Mouse (Mus musculus) layer of hippocampus, adult 8-10 months (tissue): Measurements from ENCODE around the gene Sirpa. TPM values are rescaled to one million over a fixed set of nuclear protein-coding genes. Genes with fewer than 3 reads are reported as not detected.

Source experiments
- DNase-seq, 2 experiments: peaks; one replicate each; pipeline ENCODE4 v3.0.0; 2022; ENCODE audit warnings: low spot score in 2 of 2
- total RNA-seq, 4 experiments: library from RNA; stranded (reverse); gene quantifications; 2 replicates each; pipeline ENCODE4 v1.2.4; 2022

Gene Sirpa
- total RNA-seq, 4 experiments from 2014 or later = 317 to 358 (median 338) TPM

DNA sequence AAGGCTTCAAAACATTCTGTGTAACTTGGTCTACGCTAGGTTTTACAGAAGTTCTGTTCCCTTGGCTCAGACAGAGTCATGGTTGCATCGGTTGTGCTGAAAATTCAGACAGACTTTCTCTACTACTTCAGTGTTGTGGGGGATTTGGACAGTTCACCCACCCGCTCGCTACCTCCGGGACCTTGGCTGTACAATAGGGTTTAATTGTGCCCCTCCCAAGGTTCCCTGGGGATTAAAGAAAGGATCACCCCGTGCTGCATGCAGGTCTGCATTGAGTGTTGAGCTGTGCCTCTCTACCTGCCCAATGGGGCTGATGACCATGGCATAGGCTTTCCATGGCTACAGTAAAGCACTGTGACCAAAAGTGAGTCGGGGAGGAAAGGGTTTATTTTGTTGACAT is 39.7 kb downstream of the Sirpa start:
- DNase-seq = no peak

DNA sequence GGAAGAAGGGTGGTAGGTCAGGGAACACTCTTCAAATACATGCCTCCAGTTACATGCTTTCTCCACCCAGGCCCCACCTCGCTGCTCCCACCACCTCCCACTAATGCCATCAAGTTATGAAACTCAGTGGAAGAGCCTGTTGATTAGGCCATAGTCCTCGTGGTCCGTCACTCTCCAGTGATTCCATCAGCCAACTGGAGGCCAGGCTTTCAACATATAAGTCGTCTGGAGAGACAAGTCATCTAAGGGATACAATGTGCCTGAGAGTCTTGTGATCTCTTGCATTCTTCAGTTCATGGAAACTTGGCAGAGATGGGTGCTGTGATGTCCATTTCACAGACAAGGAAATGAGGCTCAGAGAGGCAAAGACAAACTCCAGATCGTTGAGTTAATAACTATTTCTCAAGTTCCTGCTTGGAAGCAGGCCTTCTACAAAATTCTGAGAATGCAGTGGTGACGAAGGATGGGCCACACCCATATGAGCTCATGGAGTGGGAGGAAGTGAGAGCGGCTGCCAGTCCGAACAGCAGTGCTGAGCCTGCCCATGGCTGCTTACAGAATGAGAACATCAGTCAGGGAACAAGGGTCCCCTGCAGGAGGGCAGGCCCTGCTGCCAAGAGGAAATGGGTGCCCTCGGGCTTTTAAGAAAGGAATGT is 40.6 kb downstream of the Sirpa start:
- peak; percentile 52 to 61 for DNase-seq

DNA sequence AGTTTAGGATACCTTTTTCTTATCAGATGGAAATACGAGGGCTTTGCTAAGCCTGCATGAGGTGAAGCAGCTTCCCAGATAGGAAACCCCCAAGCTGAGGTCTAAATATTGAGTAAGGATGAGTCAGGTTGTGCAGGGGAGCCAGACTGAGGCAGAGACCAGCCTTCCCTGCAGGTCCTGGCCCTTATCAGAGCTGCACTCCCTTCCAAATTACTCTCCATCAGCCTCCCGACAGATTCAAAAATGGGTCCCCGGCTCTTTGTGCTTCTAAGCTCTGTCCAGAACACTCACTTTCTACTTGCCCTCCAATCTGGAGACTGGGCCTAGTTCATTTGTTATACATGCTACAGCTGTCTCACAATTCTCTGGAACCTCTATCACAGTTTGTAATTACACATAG is 41.3 kb downstream of the Sirpa start:
- peak in 1 of 2 experiments; percentile 2 for DNase-seq

DNA sequence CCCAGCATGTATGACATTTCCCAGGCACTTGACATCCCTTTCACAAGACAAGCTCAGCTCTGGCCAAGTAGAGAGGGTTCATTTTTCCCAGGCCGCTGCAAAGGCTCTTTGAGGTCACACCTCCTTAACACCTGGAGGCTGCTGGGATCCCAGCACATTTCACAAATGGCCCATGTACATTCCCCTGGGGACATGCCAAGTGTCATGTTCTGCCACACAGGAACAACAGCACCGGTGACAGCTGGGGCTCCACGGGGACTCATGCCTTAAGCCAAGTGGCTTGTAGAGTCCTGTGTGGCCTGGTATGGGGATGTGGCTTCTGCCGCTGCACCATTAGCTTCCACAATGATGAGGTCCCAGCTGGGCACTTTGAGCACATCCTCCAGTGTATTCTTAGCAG is 60.0 kb downstream of the Sirpa start:
- no peak for DNase-seq

DNA sequence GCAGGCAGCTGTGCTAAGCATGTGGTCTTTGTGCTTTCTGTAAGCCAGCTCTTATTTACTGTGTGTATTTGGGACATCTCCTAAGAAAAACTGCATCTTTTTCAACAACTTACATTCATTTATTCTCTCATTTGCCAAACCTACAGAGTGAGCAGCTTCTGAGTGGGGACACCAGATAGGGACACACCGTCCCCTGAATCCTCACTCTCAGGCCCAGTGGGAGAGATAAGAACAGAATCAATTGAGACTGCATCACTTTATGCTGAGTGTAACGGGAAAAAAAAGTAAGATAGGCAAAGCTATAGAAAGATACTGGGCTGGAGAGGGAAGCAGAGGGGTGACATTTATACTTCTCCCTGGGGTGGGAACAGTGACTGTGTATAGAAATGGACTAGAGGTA is 61.0 kb downstream of the Sirpa start:
- no peak for DNase-seq

DNA sequence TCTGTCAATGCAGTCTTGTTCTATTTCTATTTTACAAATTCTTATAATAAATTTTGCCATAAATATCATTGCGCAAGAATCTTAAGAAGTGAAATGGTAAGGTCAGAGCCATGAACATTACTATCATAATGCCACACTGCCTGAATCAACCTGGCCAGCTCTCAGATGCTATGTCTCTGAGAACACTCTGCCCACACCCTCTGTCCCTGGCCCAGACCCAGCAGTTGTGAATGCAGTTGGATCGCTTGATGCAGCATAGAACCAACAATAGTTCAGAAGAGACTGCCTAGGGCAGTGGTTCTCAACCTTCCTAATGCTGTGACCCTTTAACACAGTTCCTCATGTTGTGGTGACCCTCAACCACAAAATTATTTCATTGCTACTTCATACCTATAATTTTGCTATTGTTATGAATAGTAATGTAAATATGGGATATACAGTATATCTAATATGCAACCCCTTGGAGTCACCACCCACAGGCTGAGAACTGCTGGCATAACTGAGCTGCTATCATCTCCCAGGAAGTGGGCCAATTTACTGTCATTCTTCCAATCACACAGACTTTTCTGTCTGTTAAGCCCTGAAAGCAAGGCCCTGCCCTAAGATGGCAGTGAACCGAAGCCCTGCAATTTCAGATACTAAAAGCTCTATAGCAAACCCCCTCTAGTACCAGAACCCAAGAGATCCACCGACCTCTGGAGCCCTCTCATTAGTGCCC is 61.8 kb downstream of the Sirpa start:
- DNase-seq = no peak

DNA sequence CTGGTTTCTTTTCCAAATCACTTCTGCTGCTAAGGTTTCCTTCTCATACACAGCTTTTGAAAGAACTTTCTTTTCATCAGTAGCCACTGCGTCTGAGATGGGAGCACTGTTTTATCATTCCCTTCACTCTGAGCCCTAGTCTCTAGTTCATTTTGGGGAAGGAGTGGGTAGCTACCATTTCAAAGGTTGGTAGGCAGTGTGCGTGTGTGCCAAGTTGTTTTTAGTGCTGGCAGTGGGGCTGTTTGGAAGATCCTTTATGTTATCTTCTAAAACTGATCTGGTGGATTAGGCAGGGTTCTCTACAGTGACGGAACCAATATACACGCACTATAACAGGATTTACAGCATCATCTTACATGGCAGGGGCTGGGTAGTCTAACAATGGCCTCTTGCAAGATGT is 62.4 kb downstream of the Sirpa start:
- DNase-seq = no peak

DNA sequence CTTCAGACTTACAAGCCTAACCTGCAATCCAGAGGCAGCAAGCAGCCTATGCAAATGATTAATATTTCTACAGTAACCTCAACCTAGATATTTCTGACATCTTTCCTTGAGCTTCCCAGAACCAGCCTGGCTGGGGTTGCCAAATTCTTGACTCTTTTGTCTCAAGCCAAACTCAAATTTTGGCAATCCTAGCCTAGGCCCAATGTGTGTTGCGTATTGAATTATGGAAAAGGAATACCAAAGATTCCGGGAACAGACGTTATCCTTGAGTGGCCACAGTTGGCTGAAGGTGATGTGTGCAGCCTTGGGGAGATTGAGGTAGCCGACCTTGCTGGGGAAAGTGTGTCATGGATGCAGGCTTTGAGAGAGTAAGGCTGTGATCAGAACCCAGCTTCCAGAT is 66.2 kb downstream of the Sirpa start:
- DNase-seq = no peak

DNA sequence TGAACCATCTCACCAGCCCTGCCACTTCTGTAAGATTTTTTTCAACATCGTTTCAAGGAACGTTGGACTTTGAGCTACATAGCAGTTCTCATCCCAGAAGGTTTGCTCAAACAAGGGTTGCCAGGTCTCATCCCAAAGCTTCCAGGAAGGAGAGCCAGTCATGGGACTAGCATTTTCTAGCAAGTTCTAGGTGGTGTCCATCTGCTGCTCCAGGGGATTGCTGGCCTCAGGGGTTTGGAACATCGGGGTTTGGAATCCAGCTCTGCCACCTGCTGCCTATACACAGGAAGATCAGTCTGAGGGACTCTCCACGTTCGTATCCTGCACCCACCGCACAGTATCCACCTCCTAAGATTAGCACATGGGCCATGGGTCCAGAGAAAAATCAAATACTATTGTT is 67.4 kb downstream of the Sirpa start:
- DNase-seq = no peak

DNA sequence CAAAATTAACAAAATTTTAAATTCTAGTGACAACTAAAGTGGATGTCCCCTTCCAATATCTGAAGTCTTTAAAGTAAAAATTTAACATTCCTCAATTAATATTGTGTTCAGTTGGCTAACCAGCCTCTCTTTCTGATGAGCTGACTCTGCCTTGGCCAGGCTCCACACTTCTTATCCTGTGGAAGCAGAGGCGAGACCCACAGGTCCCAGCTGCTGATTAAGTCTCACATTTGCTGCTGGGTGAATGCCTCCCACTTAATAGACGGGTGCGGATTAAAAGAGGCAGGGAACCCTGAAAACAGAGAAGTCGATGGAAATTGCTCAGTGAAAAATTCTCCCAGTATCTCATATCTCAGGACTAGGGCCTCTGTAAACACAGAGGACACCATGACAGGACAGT is 69.8 kb downstream of the Sirpa start:
- no peak for DNase-seq

DNA sequence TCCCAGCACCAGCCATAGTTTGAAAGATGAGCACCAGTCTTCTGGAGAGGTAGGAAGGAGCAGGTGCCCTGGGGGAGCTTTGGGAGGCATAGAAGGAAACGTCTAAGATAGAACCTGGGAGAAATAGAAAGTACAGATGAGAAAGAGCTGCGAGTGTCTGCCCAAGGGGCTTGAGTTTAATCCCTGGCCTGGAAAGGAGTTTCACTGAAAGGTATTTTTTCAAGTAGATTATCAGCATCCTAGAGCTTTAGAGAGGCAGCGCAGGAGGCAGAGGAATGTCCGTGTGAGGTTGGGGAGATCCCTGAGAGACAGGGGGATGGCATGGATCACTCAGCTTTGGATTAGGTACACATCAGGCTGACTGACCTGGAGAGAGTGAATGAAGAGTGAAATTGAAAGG is 79.3 kb downstream of the Sirpa start:
- no peak for DNase-seq

DNA sequence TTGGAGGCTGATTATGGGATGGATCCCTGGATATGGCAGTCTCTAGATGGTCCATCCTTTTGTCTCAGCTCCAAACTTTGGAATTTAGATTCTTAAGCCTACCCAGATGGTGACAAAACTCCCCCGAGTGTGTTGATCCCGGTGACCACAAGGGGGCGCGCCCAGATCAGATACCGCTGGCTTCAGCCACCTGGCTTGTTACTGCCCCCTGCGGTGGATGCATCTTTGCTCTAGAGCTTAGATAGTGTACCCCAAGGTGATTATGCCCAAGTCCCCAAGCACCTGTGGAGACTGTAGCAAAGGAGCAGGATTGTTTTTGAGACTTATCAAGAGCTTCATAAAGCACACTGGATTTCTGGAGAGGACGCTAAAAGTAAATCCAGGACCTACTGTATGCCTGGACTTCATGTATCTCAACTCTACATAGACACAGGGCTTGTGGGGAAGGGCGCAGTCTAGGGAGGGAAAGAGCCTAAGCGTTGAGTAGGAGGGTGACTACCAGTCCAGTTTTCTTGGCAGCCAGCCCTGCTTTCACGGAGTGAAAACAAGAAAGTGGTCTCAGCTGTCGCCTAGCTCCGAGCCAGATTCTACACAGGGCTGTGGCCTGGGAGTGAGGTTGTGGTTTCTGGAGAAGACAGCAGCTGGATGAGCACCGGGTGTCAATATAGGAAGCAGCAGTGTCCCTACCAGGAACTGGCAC is 82.5 kb downstream of the Sirpa start:
- DNase-seq = peak; percentile 40 to 82

DNA sequence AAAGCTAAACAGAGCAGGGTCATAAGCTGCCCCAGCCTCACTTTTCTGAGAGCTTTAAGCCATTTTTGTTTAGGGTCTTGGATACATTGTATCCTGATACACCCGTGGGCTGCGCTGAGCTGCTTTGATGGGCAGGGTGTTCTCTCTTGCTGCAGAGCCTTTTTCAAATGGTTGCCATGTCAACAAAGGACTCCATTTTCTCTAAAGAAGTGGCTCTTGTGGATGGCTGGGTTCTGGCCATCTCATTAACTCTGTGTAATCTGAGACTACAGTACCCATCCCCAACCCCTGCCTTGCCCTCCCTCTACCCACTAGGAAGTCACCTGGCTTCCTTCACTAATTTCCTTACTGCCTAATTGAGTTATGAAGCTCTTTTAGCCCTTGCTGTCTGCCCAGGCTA is 85.0 kb downstream of the Sirpa start:
- no peak for DNase-seq

DNA sequence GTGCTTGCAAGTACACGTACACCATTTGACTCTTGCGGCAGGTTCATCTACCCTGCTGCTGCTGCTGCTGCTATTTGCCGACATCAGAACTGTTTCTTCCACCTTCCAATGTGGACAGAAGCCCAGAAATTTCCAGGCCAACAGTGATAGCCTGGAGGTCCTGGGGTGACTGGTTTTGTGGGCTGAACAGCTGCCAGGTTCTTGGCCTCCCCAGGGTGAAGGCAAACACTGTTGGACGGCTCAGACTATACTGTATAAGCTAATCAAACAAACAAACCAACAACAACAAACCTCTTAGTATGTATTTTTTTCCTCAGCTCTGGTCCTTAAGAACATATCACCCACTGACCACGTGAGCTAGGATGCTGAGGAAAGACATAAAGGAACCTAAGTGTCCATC is 86.4 kb downstream of the Sirpa start:
- DNase-seq = no peak

DNA sequence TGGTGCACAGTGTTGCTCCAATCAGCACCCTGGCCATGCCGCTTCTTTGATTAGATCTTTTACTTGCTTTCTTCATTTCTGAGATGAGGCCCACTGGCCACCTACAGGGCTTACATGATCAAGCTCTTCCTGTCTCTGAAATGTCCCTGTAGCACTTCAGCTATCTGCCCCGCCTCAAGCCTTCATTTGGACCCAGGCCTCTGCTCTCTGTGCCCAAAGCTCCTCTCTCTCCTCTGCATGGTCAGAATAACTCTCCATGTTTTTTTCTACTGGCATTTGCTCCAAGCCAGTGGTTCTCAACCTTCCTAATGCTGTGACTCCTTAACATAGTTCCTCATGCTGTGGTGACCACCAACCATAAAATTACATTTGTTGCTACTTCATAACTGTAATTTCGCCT is 87.6 kb downstream of the Sirpa start:
- DNase-seq = no peak

Other genes starting within 250 kb of the Sirpa start
- gene Il1b, start 221.7 kb upstream of the Sirpa start, total RNA-seq = under 1 TPM in 2 of 4 experiments, not detected in 2; 0.31 to 0.73 TPM
- 1 to 10 TPM in 2 of 4 experiments, under 1 TPM in 2; 0.24 to 1.8 (median 0.93) TPM for gene F830045P16Rik, start 56.2 kb upstream of the Sirpa start, total RNA-seq
- gene Pdyn, start 107.0 kb downstream of the Sirpa start, total RNA-seq = 10 to 100 TPM; 10.4 to 11.6 (median 10.6) TPM
- 10 to 100 TPM; 29.8 to 33.6 (median 30.9) TPM for gene Stk35, start 207.7 kb downstream of the Sirpa start, total RNA-seq